Mouse (Mus musculus) hindbrain, embryonic 15.5 days (tissue): ENCODE data around the gene Ccl6. TPM values are rescaled to one million over a fixed set of nuclear protein-coding genes. Genes with fewer than 3 reads are reported as not detected.
"Not testable (repeated sequence)": the region's sequence is repeated elsewhere in the genome, so short reads cannot be mapped to it uniquely, and the experiment has no call there.

Source experiments
- ATAC-seq: fragments of 200-750 bp; cut with Nextera tagmentation; 2 replicates; pipeline ENCODE4 v1.8.0; 2017; ENCODE audit warnings: low read depth, moderate number of reproducible peaks, moderate TSS enrichment; ENCODE audit not compliant: low FRiP score
- H3K27ac ChIP-seq: fragments of 300-500 bp; sonication (generic); replicated peaks from 2 replicates; pipeline ENCODE4 v1.5.1; 2015; ENCODE audit warnings: mild to moderate bottlenecking, inconsistent platforms
- H3K27me3 ChIP-seq: fragments of 300-500 bp; sonication (generic); 2 replicates; pipeline ENCODE4 v1.6.1; 2015; ENCODE audit warnings: control low read depth, inconsistent platforms
- H3K36me3 ChIP-seq: fragments of 300-500 bp; sonication (generic); 2 replicates; pipeline ENCODE4 v1.6.1; 2015; ENCODE audit warnings: control low read depth, inconsistent platforms
- H3K4me1 ChIP-seq: fragments of 300-500 bp; sonication (generic); replicated peaks from 2 replicates; pipeline ENCODE4 v1.6.1; 2015; ENCODE audit warnings: control low read depth, inconsistent platforms
- H3K4me2 ChIP-seq: fragments of 300-500 bp; sonication (generic); 2 replicates; pipeline ENCODE4 v1.6.1; 2015; ENCODE audit warnings: moderate library complexity, mild to moderate bottlenecking, inconsistent platforms
- H3K4me3 ChIP-seq: fragments of 300-500 bp; sonication (generic); 2 replicates; pipeline ENCODE4 v1.5.1; 2015; ENCODE audit warnings: mild to moderate bottlenecking, inconsistent platforms
- H3K9ac ChIP-seq: fragments of 300-500 bp; sonication (generic); 2 replicates; pipeline ENCODE4 v1.6.1; 2015; ENCODE audit warnings: inconsistent platforms
- H3K9me3 ChIP-seq: fragments of 300-500 bp; sonication (generic); 2 replicates; pipeline ENCODE4 v1.6.1; 2016; ENCODE audit warnings: control low read depth, inconsistent platforms
- WGBS: fragments of 180-500 bp; shearing (Covaris S2); methylation state at CpG from one replicate; pipeline ENCODE4 v1.1.7; 2015; 5-methylcytosine and 5-hydroxymethylcytosine counted together
- polyA plus RNA-seq: library from polyadenylated mRNA; unstranded; fragments of >200 nt; fragmentation: Nextera tagmentation; extraction: Ambion mirVana; gene quantifications from 2 replicates; pipeline ENCODE4 v1.2.1, GENCODE M21; 2015

Ccl6 gene
- polyA plus RNA-seq, 1 experiment from 2014 or later: 2.7 TPM

GRCm38 (mm10) chr11:83551668-83552067, 41.2 kb downstream of the Ccl6 start:
- Histone ChIP-seq H3K4me1 (peaks cover 2% of the 10 kb centered on the region; the same call in 1 of the 2 replicates), H3K9ac (no peak overlapping the region), H3K9me3 (no peaks in the 10 kb centered on the region), H3K4me3 (no peak overlapping the region), H3K27ac (no peak overlapping the region), H3K4me2 (no peak overlapping the region), H3K36me3 (no peaks in the 10 kb centered on the region), H3K27me3 (no peaks in the 10 kb centered on the region)
- 87% methylated on average over 5 of the region's 5 CpGs for WGBS
- no peak for ATAC-seq

DNA sequence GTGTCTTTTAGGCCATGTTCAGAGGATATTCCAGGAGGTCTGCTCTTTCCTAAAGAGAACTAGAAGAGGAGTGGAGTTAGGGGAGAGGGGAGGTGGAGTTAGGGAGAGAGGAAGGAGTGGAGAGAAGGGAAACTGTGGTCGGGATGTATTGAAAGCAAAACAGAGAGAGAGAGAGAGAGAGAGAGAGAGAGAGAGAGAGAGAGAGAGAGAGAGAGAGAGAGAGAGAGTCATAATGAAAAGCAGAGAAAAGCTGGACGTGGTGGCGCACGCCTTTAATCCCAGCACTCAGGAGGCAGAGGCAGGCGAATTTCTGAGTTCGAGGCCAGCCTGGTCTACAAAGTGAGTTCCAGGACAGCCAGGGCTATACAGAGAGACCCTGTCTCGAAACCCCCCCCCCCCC, 41.9 kb downstream of the Ccl6 start:
- H3K4me1 ChIP-seq, H3K9ac ChIP-seq, H3K9me3 ChIP-seq, H3K36me3 ChIP-seq, H3K4me2 ChIP-seq, H3K4me3 ChIP-seq, H3K27me3 ChIP-seq, ATAC-seq, H3K27ac ChIP-seq: not testable (repeated sequence)
- WGBS: 84% methylated on average over 7 of the region's 7 CpGs

- Histone ChIP-seq H3K27me3 (no peaks in the 10 kb centered on the region), H3K4me1 (no peaks in the 10 kb centered on the region), H3K9ac (no peak overlapping the region), H3K9me3 (no peaks in the 10 kb centered on the region), H3K4me2 (no peak overlapping the region), H3K4me3 (no peak overlapping the region), H3K36me3 (no peaks in the 10 kb centered on the region), H3K27ac (no peak overlapping the region)
- no peak for ATAC-seq
- 91% methylated on average over 5 of the region's 5 CpGs for WGBS
Measured at GRCm38 (mm10) chr11:83550186-83550632, 42.7 kb downstream of the Ccl6 start.

GRCm38 (mm10) chr11:83544214-83544613, 48.7 kb downstream of the Ccl6 start:
- H3K4me1 ChIP-seq: no peaks in the 10 kb centered on the region
- 82% methylated on average over 3 of the region's 3 CpGs for WGBS

DNA sequence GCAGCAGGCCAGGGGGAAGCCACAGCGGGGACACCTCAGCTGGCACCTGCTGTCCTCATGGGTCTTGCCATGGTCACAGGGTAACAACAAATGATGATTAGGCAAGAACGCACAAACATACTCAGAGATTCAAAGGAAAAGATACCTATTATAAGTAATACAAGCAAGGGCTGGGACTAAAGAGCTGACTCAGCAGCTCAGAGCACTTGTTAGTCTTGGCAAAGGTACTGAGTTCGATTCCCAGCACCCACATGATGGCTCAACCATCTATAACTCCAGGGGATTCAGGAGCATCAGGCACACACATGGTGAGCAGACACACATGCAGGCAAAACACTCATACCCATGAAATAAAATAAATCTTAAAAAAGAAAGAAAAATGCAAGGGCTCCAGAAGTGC, 51.5 kb downstream of the Ccl6 start:
- Histone ChIP-seq H3K27ac (no peak overlapping the region), H3K4me1 (no peaks in the 10 kb centered on the region), H3K4me2 (no peak overlapping the region), H3K36me3 (no peaks in the 10 kb centered on the region), H3K9ac (no peak overlapping the region), H3K9me3 (no peaks in the 10 kb centered on the region), H3K27me3 (no peaks in the 10 kb centered on the region), H3K4me3 (no peak overlapping the region)
- WGBS: 91% methylated on average over 3 of the region's 3 CpGs
- ATAC-seq: no peak

More at GRCm38 (mm10) chr11:83544214-83544613, 48.7 kb downstream of the Ccl6 start:
- H3K9ac ChIP-seq: no peak overlapping the region
- ATAC-seq: no peak
- H3K27ac ChIP-seq: no peak overlapping the region
- H3K9me3 ChIP-seq: no peaks in the 10 kb centered on the region
- no peaks in the 10 kb centered on the region for H3K36me3 ChIP-seq
- no peak overlapping the region for H3K4me2 ChIP-seq
- no peak overlapping the region for H3K4me3 ChIP-seq
- H3K27me3 ChIP-seq: no peaks in the 10 kb centered on the region

GRCm38 (mm10) chr11:83540931-83541330, 52.0 kb downstream of the Ccl6 start:
- no peak overlapping the region for H3K4me3 ChIP-seq
- no peaks in the 10 kb centered on the region for H3K27me3 ChIP-seq
- no peaks in the 10 kb centered on the region for H3K4me1 ChIP-seq
- no peak overlapping the region for H3K27ac ChIP-seq
- no peaks in the 10 kb centered on the region for H3K36me3 ChIP-seq
- 90% methylated on average over 2 of the region's 2 CpGs for WGBS
- H3K4me2 ChIP-seq: no peak overlapping the region
- no peak for ATAC-seq
- no peak overlapping the region for H3K9ac ChIP-seq
- no peaks in the 10 kb centered on the region for H3K9me3 ChIP-seq

DNA sequence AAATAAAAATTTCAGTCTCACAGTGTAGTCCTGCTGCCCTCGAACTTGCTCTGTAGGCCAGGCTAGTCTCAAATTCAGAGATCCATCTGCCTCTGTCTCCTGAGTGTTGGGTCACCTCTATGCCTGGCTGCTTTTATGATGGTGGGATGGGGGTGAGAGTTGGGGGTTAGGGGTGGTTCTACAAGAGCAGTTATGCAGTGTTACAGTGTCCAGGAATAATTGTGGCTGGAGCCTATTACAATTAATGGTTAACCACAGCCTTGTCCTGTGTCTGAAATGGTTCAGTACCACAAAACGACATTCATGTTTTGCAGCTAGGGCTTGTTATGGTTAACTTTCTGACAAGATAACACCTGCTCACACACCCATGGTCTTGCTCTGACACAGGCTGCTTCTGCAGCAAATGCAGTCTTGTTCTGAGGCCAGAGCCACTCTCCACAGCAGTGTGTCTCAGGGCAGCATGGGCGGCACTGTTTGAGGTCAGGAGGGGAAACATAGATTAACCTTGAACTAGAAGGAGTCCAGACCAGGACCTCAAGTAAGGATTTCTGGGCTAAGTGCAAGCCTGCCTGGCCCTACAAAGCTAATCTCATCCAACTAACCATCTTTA, 54.1 kb downstream of the Ccl6 start:
- Histone ChIP-seq H3K9me3 (no peaks in the 10 kb centered on the region), H3K27me3 (no peaks in the 10 kb centered on the region), H3K4me2 (no peak overlapping the region), H3K4me3 (no peak overlapping the region), H3K27ac (no peak overlapping the region), H3K4me1 (peaks cover 12% of the 10 kb centered on the region), H3K9ac (no peak overlapping the region), H3K36me3 (no peaks in the 10 kb centered on the region)
- ATAC-seq: no peak
- WGBS: 88% methylated on average over 3 of the region's 3 CpGs

Other genes starting within 250 kb of the Ccl6 start
- gene Rasl10b, start 183.9 kb downstream of the Ccl6 start, polyA plus RNA-seq: 44.2 and 48.6 TPM in 2 replicates
- 0.41 and 0.91 TPM in 2 replicates for gene Gas2l2, start 163.6 kb downstream of the Ccl6 start, polyA plus RNA-seq
- gene 1700020L24Rik, start 155.4 kb downstream of the Ccl6 start, polyA plus RNA-seq: 0.42 and 0.78 TPM in 2 replicates
- gene Mmp28, start 130.0 kb downstream of the Ccl6 start, polyA plus RNA-seq: 4.2 TPM in 2 replicates
- gene Taf15, start 120.0 kb downstream of the Ccl6 start, polyA plus RNA-seq: 9.9 and 12.2 TPM in 2 replicates
- gene Heatr9, start 70.9 kb downstream of the Ccl6 start, polyA plus RNA-seq: not detected in 2 replicates
- gene Ccl5, start 62.6 kb downstream of the Ccl6 start, polyA plus RNA-seq: 1.3 TPM in 1 of 2 replicates, not detected in the other
- 3.0 and 3.9 TPM in 2 replicates for gene Ccl9, start 14.5 kb downstream of the Ccl6 start, polyA plus RNA-seq
- gene Rpl9-ps1, start 52.5 kb upstream of the Ccl6 start, polyA plus RNA-seq: not detected in 2 replicates
- 0.94 and 1.8 TPM in 2 replicates for gene Ccl3, start 56.3 kb upstream of the Ccl6 start, polyA plus RNA-seq
- 0.80 and 2.0 TPM in 2 replicates for gene Ccl4, start 69.5 kb upstream of the Ccl6 start, polyA plus RNA-seq
- gene Wfdc17, start 110.9 kb upstream of the Ccl6 start, polyA plus RNA-seq: 1.00 and 1.0 TPM in 2 replicates
- not detected in 2 replicates for gene Wfdc18, start 115.9 kb upstream of the Ccl6 start, polyA plus RNA-seq
- gene Wfdc21, start 153.9 kb upstream of the Ccl6 start, polyA plus RNA-seq: not detected in 2 replicates
- gene Heatr6, start 160.6 kb upstream of the Ccl6 start, polyA plus RNA-seq: 31.3 and 32.7 TPM in 2 replicates